Mouse (Mus musculus) kidney, adult 2 months (tissue): ENCODE data around the gene Arl8b. TPM values are rescaled to one million over a fixed set of nuclear protein-coding genes. Genes with fewer than 3 reads are reported as not detected.

ENCODE experiments used
- DNase-seq: peaks from one replicate; pipeline ENCODE4 v3.0.0; 2021
- H3K27ac ChIP-seq: fragments of 200-500 bp; 2 replicates; pipeline ENCODE4 v1.5.1; 2012; ENCODE audit warnings: low read depth, low read length, control low read depth, inconsistent platforms; ENCODE audit not compliant: insufficient read depth
- H3K27me3 ChIP-seq: fragments of 200-500 bp; replicated peaks from 2 replicates; pipeline ENCODE4 v1.6.1; 2012; ENCODE audit warnings: mild to moderate bottlenecking, moderate library complexity, low read length, inconsistent platforms; ENCODE audit not compliant: control insufficient read depth, insufficient read depth
- H3K36me3 ChIP-seq: fragments of 200-500 bp; 2 replicates; pipeline ENCODE4 v1.6.1; 2012; ENCODE audit warnings: mild to moderate bottlenecking, moderate library complexity, low read length, inconsistent platforms; ENCODE audit not compliant: control insufficient read depth, insufficient read depth
- H3K4me1 ChIP-seq: fragments of 200-500 bp; 2 replicates; pipeline ENCODE4 v1.6.1; 2011; ENCODE audit warnings: low read length; ENCODE audit not compliant: control insufficient read depth, insufficient read depth
- H3K4me3 ChIP-seq: fragments of 200-500 bp; 2 replicates; pipeline ENCODE4 v1.5.1; 2011; ENCODE audit warnings: mild to moderate bottlenecking, low read depth, low read length, control low read depth; ENCODE audit not compliant: insufficient read depth
- CTCF ChIP-seq: fragments of 200-500 bp; conservative IDR thresholded peaks from 2 replicates; pipeline ENCODE4 v1.5.1; 2011; ENCODE audit warnings: low read depth, mild to moderate bottlenecking, control low read depth, low read length, moderate library complexity, mixed read lengths; ENCODE audit not compliant: insufficient read depth, insufficient read length
- POLR2A ChIP-seq: fragments of 200-500 bp; IDR thresholded peaks from one replicate; pipeline ENCODE4 v1.6.1; 2011; ENCODE audit warnings: low read depth, low read length, control low read depth
- WGBS: fragments of 180-500 bp; shearing (Covaris S2); methylation state at CpG from one replicate; pipeline ENCODE4 v1.1.7; 2018; 5-methylcytosine and 5-hydroxymethylcytosine counted together
- polyA plus RNA-seq: library from polyadenylated mRNA; depleted of rRNA; stranded (reverse); fragments of >200 nt; gene quantifications from 2 replicates; pipeline ENCODE4 v1.2.3, GENCODE M21; 2012

The Arl8b gene
- polyA plus RNA-seq, 1 experiment = 21.9 TPM

- H3K36me3 ChIP-seq = no peaks in the 10 kb centered on the region
- H3K4me3 ChIP-seq = no peak overlapping the region
- no peaks in the 10 kb centered on the region for H3K27me3 ChIP-seq
- DNase-seq = no peak
- no peak overlapping the region for H3K27ac ChIP-seq
- no peaks in the 10 kb centered on the region for H3K4me1 ChIP-seq
- TF ChIP-seq POLR2A (no peak), CTCF (no peak)
These were observed 6.6 kb upstream of the Arl8b start for GRCm38 (mm10) chr6:108776274-108776673.

GRCm38 (mm10) chr6:108777560-108778287 lies 5.2 kb upstream of the Arl8b start:
- no peaks in the 10 kb centered on the region for H3K4me1 ChIP-seq
- H3K36me3 ChIP-seq = no peaks in the 10 kb centered on the region
- TF ChIP-seq POLR2A = no peak
- TF ChIP-seq CTCF = no peak
- H3K27ac ChIP-seq = no peak overlapping the region
- H3K4me3 ChIP-seq = no peak overlapping the region
- WGBS = 79% methylated on average over 8 of the region's 8 CpGs
- H3K27me3 ChIP-seq = no peaks in the 10 kb centered on the region
- DNase-seq = no peak

DNA sequence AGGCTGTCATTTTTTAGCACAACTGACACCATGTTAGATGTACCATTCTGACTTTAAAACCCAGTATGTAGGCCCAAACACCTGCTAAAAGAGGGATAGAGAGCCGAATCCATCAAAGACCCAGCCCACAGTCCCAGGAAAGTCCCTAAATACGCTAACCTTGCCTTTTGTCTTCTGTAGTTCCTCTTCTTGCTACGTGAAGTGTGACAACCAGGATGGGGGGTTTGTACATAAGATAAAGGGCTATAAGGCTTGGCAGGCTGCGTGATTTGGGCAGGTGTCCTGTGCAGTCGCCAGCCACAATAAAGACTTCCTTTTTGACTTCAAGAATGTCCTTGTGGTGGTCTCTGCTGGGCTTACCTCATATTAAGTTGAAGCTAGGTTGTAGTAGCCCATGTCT lies 4.5 kb upstream of the Arl8b start:
- Histone ChIP-seq H3K27ac (no peak overlapping the region), H3K36me3 (no peaks in the 10 kb centered on the region), H3K4me3 (no peak overlapping the region), H3K27me3 (no peaks in the 10 kb centered on the region), H3K4me1 (no peaks in the 10 kb centered on the region)
- TF ChIP-seq POLR2A (no peak), CTCF (no peak)
- 74% methylated on average over 5 of the region's 5 CpGs for WGBS
- DNase-seq = no peak

DNA sequence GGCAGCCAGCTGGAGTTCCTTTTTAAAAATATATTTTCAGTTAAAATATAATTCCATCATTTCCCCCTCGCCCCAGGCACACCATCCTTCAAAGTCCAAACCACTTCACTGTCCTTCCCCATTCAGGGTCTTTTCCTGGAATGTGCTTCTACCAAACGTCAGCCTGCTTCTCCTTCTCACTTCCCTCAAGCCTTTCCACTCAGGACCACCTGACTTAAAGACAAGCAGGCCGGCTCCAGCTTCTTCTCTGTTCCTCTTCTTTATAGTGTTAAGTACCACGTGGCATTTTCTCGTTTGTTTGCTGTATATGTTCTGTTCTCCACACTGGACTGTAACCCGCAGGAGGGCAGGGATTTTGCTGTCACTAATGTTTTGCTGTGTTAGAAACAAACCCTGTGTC lies 1.0 kb upstream of the Arl8b start:
- Histone ChIP-seq H3K27me3 (no peaks in the 10 kb centered on the region), H3K27ac (no peak overlapping the region), H3K36me3 (no peaks in the 10 kb centered on the region), H3K4me1 (peaks cover 13% of the 10 kb centered on the region), H3K4me3 (no peak overlapping the region)
- 67% methylated on average over 6 of the region's 6 CpGs for WGBS
- peak; percentile 12 for DNase-seq
- TF ChIP-seq POLR2A (no peak), CTCF (no peak)

- peak; percentile 47 for DNase-seq
- peak overlapping the region; percentile 72 for H3K27ac ChIP-seq
- H3K36me3 ChIP-seq = no peaks in the 10 kb centered on the region
- H3K4me1 ChIP-seq = peaks cover 13% of the 10 kb centered on the region
- TF ChIP-seq CTCF (no peak), POLR2A (no peak)
- peak overlapping the region; percentile 88 for H3K4me3 ChIP-seq
- WGBS = under 1% methylated on average over 57 of the region's 57 CpGs
- H3K27me3 ChIP-seq = no peaks in the 10 kb centered on the region
These were observed 434 bp downstream of the Arl8b start for GRCm38 (mm10) chr6:108783184-108783881.

DNA sequence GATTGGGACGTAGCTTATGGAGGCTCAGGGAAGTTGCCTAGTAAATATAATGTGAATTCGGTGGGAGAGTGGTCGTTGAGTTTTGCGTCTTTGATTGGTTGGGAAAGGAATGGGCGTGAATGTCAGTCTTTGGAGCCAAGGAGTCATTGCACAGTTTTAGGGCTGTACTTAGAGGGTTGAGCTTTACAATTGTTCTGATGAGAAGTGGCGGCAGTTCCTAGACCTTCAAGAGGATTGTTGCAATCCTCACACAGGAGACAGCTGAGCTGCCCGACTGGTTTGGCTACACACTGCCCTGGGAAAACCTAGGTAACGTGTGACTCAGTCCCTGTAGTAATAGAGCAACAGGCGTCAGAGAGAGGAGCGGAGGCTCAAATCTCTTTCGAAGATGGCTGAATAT lies 1.2 kb downstream of the Arl8b start:
- H3K4me1 ChIP-seq = peaks cover 13% of the 10 kb centered on the region
- no peaks in the 10 kb centered on the region for H3K27me3 ChIP-seq
- H3K27ac ChIP-seq = no peak overlapping the region
- TF ChIP-seq POLR2A (no peak), CTCF (no peak)
- peak; percentile 18 for DNase-seq
- H3K4me3 ChIP-seq = peak overlapping the region; percentile 88
- 7% methylated on average over 11 of the region's 11 CpGs for WGBS
- H3K36me3 ChIP-seq = no peaks in the 10 kb centered on the region

DNA sequence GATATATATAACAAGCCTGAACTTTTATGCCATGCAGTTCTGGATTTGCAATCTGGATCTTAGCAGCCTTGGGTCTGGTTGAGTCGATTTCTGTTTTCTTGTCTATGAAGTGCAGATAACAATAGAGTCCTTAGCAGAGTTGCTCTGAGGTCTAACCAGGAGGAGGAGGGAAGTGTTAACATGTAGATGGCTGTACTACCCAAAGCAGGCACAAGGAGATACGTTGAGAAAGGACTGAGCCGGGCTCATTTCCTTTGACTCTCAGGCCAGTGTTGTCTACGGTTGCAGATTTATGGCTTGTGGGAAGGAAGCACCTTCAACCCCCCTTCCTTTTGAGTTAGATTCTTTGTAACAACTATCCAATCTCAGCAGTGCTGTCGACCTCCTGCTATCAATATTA lies 1.9 kb downstream of the Arl8b start:
- TF ChIP-seq POLR2A (no peak), CTCF (0 out of 2 replicates have a peak, but pooled peaks have one; percentile 7)
- Histone ChIP-seq H3K27me3 (no peaks in the 10 kb centered on the region), H3K27ac (no peak overlapping the region), H3K36me3 (no peaks in the 10 kb centered on the region), H3K4me3 (no peak overlapping the region; the same call in 1 of the 2 replicates), H3K4me1 (peaks cover 13% of the 10 kb centered on the region)
- 9% methylated on average over 5 of the region's 5 CpGs for WGBS
- peak; percentile 33 for DNase-seq
